Mouse (Mus musculus) small intestine, adult 2 months (tissue): ENCODE measurements around the gene Bphl.

Experiments used
- CTCF ChIP-seq: fragments of 200-500 bp; IDR thresholded peaks from 2 replicates; pipeline ENCODE4 v1.5.1; 2012; ENCODE audit warnings: low read depth, mild to moderate bottlenecking, control low read depth, inconsistent platforms, low read length, moderate library complexity, mixed read lengths; ENCODE audit not compliant: insufficient replicate concordance, insufficient read length; ENCODE audit errors: extremely low read depth
- POLR2A ChIP-seq: fragments of 200-500 bp; IDR thresholded peaks from 2 replicates; pipeline ENCODE4 v1.6.1; 2012; ENCODE audit warnings: low read depth, mild to moderate bottlenecking, control low read depth, inconsistent platforms, low read length, moderate library complexity

DNA sequence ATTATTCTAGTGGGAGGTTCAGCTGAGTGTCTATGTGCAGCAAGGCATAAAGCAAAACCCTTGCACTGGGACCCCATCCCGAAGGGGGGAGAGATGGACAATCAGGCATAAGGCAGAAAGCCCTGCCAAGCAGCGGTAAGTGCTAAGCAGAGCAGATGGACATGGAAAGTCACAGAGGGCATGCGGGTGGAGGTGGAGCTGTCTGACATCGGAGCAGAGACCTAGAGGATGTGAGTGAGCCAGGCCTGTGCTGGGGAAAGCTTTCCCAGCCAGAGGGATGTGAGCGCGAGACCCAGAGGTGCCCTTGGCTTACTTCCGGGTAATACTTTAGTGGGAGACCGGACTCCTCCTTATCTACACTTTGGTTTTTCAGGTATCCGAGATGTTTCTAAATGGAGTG lies 22.7 kb downstream of the Bphl start:
- no peak for TF ChIP-seq CTCF
- TF ChIP-seq POLR2A: no peak
